Mouse (Mus musculus) brain, embryonic 14.5 days (tissue): Measurements from ENCODE around the gene Rln1.

Experiments used
- CTCF ChIP-seq: fragments of 200-500 bp; IDR thresholded peaks from 2 replicates; pipeline ENCODE4 v1.5.1; 2012; ENCODE audit warnings: inconsistent platforms, mild to moderate bottlenecking, moderate library complexity, borderline replicate concordance; ENCODE audit not compliant: insufficient read depth, insufficient read length; ENCODE audit errors: extremely low read depth
- POLR2A ChIP-seq: fragments of 200-500 bp; IDR thresholded peaks from 2 replicates; pipeline ENCODE4 v1.6.1; 2012; ENCODE audit warnings: mild to moderate bottlenecking, inconsistent platforms, borderline replicate concordance; ENCODE audit not compliant: poor library complexity, insufficient read depth, insufficient read length, severe bottlenecking; ENCODE audit errors: extremely low read depth

DNA sequence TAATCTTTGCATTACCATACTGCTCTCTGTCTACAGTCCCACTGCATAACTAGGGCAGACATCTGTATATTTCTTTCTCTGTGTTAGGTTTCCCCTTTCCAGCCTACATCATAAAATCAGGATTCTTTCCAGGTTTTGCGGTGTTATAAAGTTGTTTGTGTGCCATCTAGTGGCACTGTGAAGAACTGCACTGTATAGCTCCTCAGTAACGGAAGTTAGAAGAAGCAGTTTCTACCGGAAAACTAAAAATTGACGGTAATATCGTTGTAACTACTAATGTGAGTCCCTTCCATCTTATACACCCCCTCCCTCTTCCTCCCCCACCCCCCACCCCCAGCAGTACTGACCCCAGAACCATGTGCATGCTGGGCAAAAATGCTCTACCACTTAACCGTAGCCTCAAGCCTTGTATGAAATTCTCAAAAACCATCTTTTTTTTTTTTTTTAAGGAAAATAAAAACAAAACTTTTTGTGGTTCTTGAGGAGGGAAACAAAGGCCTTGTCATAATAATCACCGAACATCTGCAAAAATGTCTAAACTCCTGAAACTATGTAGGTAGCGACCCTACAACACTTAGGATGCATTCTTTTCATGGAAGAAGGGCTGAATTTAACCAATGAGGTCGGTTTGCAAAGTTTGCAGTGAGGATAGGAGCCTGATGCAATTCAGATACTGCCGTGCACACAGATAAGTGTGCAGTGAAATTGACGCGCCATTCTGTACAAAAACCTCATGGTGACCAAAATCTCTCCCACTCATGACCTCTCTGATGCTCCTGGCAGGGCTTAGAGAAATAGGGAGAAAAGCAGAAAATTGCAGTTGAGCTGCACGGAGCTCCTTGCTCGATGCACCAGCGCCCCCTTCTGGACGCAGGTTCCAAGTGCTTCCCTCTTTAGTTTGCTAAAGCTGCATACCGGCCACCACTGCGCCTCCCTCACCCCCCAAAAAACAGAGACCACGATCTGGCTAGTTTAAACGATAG is 20.7 kb upstream of the Rln1 start:
- TF ChIP-seq CTCF: peak; percentile 97
- TF ChIP-seq POLR2A: no peak
